Mouse (Mus musculus): Measurements from ENCODE around the gene Dnajb13.

The Dnajb13 gene

GRCm38 (mm10) chr7:100458153-100458552, 56.6 kb downstream of the Dnajb13 start:
- DNase-seq (ENCODE audit: low read depth, low spot score) = no peak

Data from WW6 (cell line).